Mouse (Mus musculus): Measurements from ENCODE around the gene Rnf169. TPM values are rescaled to one million over a fixed set of nuclear protein-coding genes. Genes with fewer than 3 reads are reported as not detected.
"Not testable (repeated sequence)": the region's sequence is repeated elsewhere in the genome, so short reads cannot be mapped to it uniquely, and the experiment has no call there.

The Rnf169 gene
- total RNA-seq, 2 experiments from 2014 or later = 20.9 to 22.6 TPM

DNA sequence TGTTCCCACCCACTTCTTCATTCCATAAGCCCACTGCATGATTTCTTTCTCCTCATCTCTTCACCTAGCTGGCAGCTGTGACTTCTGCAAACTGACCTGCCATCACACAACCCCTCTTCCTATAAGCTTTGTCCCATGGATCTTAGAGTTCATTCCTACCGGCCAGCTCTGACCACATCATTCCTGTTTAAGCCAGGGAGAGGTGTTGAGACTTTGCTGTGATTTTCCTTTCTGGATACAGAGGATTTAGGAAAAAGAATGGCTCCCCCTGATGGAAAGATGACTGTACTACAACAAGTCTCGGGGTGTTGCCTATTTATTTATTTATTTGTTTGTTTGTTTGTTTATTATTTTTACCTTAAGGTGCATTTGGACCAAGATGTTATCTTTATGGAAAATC is 1.1 kb upstream of the Rnf169 start:
- peak in 1 of 2 experiments; percentile 71 for DNase-seq (ENCODE audit: low spot score in 2 of 2)

DNA sequence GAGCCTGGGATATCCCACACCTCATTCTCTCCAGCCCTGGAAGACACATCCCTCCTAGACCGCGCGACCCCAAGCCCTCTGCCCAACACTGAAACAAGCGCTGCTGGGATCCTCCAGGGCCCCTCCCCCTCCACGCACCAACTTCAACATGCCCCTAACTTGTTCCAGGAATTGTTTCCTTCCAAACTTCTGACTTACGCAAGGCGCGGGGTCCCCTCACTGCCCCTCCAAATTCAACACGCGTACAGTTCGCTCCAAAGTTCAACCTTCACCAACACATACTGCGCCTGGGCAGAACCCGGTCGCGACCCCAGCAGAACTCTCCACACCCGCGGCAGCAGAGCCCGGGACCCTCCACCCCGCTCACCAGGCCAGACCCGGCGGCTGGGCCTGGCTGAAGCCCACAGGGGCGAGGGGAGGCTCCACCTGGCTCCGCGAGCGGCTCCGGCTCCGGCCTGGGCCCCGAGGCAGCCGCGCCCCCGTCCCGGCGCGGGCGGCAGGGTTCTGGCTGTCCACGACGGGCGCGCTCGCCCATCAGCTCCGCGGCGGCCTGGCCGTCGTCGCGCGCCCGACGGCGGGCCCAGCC is 609 bp downstream of the Rnf169 start:
- DNase-seq (ENCODE audit: low spot score in 2 of 2) = no peak

DNA sequence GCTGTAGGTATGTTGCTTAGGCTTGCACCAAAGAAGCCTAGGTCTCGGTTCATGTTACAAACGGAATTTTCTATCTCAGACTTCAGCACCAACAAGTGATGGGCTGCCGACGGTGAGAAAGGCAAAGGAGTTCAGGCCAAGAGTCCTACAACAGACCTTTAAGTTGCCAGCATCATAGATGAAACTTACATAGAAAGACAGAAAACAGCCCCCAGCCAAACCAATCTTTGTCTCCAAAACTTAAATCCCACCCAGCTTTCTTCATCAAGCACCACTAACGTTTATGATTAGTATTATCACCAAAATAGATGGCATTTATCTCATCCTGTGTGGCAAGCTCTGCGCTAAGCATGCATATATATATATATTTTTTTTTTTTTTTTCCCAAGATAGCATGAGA is 1.2 kb downstream of the Rnf169 start:
- DNase-seq (ENCODE audit: low spot score in 2 of 2) = no peak

DNA sequence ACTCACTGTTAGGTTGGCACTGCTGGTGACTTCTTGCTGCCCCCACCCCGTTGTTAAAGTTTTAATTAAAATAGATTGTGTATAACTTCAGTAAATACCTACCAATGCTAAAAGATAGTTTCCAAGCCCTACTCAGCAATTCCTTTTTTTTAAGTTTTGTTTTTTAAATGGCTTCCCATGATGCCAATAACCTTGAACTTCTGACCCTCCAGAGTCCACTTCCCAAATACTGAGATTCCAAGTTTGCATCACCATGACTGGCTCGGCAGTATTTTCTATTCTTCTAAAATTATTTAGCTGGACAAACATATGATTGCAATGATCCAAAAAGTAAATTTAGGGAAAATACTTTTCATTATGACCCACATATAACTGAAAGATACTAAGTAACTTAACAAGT is 2.2 kb downstream of the Rnf169 start:
- no peak for DNase-seq (ENCODE audit: low spot score in 2 of 2)

DNA sequence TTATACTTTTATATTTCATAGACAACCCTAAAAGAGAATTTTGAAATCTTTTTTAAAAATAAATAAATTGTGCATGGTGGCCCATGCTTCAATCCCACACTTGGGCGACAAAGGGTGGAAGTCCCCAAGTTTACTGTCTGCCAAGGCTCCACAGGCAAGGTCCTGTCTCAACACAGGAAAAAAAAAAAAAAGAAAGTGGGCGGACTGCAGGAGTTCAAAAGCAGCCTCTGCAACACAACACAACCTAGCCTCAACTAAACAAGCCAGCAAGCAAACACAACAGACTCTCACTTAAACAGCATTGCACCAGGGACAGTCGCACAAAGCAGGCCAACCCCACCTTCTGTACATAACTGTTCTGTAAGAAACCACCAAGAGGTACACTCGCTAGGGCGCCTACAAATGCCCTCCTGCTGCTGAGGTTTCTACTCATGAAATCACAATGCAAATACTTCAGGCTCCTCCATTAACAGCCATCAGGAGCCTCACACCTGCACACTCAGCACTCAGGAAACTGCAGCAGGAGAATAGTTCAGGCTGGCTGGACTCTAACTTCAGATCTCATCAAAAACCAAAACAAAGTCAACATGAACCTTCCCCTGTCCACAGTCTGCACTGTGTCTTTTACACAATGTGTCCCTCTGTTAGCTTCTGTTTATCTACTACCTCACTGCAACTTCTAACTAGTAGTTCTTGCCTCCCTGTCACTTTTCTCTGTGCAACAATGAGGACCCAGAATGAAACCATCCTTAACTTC is 4.3 kb downstream of the Rnf169 start:
- no peak for DNase-seq (ENCODE audit: low spot score in 2 of 2)

DNA sequence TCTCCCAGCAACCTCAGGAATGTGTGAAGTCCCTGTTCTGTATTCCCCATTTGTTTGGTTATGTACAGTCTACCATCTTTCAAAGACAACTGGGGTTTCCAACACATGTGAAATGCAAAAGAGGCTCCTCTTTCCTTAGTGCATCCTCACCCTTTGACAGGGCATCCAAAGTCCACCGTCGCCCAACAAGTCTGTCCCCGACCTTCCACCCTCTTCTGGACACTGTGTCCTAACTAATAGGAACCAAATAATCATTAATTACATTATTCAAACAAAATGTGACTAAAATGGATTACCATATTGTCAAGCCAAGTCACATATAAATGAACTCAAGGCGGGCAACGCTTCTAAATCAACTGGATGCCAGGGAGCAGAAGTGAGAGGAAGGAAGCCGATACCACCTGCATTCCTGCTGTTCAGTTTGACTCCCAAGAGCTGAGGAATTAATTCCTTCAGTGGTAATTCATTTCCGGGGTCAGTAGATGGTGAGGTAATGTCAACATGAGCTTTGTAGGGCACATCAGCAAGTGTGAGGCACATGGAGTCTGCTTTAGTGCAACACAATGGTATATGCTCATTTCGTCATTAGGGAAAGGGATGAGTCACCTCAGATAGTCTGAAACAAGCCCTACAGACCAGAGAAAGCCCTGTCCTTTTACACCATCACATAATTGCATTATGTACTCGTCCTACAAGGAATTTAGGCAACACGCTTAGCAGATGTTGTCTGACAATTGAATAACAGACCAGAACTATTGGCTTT is 5.9 kb downstream of the Rnf169 start:
- no peak for DNase-seq (ENCODE audit: low spot score in 2 of 2)

DNA sequence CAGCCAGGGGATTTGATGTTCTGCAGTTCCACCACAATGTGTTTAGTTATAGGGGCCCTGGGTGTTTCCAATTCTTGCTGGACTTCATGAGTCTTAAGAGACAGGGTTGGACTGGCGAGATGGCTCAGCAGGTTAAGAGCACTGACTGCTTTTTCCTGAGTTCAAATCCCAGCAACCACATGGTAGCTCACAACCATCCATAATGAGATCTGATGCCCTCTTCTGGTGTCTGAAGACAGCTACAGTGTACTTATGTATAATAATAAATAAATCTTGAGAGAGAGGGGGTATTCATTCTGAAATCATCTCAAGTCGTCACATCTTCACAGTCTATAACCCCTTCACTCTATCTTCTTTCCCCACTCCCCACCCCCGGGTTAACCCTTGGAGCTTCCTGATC is 7.3 kb downstream of the Rnf169 start:
- DNase-seq (ENCODE audit: low spot score in 2 of 2) = not testable (repeated sequence)

DNA sequence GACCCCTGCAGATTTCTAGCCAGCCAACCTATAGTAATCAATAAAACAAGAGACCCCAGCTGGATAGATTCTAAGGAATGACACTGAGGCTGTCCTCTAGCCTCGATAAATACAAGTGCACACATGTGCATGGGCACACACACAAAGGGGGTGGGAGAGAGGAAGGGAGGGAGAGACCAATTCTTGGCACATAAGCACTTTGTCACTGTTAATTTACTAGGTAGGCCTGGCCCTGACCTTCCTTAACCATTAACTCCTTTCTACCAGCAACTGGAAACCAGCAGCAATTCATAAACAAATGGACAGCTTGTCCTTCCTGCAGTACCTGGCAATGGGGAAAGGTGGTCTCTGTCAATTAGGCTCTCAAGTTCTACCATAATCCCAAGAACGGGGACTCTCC is 8.3 kb downstream of the Rnf169 start:
- no peak for DNase-seq (ENCODE audit: low spot score in 2 of 2)

DNA sequence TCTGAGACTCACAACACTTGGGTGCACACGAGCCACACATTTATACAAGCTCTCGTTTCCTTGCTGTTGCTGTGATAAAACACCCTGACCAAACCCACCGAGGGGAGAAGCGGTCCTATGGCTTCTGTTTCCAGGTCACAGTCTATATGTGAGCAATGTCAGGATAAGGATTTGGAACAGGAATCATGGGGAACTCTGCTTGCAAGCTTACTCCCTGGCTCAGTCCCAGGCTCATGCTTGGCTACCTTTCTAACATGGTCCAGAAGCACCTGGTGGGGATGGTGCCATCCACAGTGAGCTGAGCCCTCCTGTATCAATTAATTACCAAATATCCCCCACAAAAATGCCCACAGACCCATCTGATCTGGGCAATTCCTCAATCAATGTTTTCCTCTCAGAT is 11.1 kb downstream of the Rnf169 start:
- no peak for DNase-seq (ENCODE audit: low spot score in 2 of 2)

DNA sequence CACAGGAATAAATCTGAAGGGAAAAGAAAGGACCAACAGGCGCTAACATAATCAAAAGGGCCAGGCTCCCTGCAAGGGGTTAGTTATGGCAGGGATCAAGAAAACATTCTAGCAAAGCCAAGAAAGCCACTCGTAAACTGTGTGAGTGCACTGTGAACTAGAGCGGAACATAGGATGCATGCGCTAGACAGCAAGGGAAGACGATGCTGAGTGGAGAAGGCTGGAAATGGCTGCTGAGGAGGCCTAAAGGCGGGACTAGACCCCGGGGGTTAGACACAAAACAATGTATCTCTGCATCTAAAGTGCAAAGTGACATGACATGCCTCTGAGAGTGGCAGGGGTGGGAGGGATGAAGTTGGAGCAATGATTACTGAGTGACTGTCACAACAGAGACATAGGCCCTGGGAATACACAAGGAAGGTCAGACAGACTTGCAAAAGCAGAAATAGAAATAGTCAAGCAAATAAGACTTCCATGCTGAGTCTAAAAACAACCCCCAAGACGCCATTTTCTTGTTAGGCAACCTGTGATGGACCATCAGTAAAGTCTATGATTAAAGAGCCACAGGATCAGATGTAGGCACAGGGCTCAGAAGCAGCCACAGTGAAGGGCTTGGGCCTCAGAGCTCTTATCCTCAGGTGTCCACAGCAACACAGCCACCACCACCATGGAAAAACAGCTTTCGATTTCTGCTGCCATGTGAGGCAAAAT is 14.1 kb downstream of the Rnf169 start:
- no peak for DNase-seq (ENCODE audit: low spot score in 2 of 2)

DNA sequence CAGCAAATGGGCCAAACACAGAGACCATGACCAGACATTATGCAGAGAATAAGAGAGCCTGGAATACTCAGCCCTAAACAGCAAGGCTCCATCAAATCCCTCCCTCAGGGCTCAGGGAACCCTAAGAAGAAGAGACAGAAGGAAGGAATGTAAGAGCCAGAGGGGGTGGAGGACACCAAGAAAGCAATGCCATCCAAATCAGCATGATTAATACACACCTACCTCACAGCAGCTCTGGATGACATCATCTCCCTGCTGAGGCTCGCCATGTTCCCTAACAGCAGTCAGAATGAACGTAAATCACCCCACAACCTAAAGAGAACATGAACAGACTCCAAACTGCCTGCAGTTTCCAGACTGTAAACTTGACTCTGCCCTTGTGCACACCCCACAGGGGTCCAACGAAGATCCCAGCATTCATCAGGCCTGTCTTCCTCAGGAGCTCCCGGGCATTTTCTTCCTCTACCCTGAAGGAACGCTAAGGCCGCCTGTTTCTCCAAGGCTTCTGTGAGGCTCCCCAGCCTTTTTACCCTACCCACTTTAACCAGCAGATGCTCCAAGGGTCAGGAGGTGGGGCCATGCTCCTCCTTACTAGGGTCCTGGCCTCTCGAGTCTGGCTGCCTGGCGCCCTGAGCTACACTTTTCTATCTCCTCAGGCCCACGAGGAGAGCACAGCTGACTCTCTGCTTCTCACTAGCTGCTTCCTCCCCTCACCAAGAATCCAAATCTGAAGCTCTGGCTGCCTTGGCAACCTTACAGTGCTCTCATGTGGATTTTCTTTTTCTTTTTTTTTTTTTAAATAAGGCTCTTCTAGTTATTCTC is 15.0 kb downstream of the Rnf169 start:
- DNase-seq (ENCODE audit: low spot score in 2 of 2) = no peak

DNA sequence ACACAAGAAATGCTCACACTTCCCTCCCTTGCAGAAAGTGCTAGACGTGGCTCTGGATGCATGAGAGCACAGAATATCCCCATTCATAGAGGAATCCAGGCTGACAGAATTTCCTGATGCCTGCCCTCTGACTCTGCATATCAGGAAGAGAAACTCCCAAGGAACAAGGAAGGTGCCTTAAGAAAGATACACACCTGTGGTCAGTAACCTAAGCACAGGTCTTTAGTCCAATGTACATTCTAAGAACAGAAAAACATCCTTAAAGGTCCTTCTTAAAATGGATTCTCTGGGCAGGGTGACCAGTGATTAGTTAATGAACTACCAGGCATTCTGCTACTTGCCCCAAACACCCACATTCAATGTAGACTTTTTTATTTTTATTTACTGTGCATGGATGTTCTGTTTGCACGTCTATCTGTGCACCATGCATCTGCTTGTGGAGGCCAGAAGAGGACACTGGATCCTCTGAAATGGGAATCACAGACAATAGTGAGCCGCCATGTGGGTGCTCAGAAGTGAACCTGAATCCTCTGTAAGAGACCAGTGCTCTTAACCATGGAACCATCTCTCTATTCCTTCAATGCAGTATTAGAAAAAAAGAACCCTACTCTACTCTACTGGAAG is 16.9 kb downstream of the Rnf169 start:
- DNase-seq (ENCODE audit: low spot score in 2 of 2) = no peak

DNA sequence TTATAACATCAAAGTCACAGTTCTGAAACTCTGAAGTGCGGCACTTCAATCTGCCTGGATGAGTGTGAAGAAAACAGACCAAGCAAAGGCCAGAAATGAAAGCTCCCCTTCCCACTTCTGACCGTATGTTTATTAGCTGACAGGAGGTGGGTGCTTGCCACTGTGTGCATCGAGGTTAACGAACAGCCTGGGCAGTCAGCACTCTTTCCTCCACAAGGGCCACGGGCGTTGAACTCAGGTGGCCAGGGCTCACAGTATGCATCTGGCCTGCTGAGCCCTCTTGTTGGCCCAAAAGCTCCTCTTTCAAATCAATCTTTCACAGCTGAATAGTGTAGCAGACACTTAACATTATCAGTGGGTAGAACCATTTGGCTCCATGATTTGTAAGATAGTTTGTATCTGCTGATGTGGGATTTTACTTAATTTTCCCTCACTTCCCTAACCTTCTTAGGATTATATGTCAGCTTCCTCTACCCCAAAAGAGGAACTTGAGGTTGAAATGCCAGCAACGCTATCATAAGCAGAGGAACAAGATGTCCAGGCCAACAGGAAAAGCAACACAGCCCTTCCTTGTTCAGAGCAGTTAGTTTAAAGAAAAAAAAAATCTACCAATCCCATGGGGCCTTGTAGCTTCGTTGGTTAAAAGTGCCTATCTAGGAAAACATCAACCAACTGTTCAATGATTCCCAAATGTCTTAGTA is 17.6 kb downstream of the Rnf169 start:
- no peak for DNase-seq (ENCODE audit: low spot score in 2 of 2)

DNA sequence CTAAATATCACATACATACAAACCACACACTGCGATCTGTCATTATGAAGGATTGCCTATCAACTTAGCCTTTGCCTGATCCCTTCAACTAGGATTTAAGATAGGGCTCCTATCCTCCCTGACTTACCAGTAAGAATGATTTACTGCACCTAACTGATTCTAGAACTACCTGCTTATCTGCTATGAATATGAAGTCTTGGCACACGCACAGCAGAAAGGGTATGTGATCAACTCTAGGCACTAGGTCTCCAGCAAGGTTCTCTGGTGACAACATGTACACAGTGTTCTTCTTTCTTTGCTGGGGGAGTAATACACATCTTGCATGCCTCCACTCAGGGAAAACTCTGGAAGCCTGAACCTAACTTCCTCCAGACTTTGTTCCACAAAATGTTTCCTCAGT is 18.7 kb downstream of the Rnf169 start:
- no peak for DNase-seq (ENCODE audit: low spot score in 2 of 2)

DNA sequence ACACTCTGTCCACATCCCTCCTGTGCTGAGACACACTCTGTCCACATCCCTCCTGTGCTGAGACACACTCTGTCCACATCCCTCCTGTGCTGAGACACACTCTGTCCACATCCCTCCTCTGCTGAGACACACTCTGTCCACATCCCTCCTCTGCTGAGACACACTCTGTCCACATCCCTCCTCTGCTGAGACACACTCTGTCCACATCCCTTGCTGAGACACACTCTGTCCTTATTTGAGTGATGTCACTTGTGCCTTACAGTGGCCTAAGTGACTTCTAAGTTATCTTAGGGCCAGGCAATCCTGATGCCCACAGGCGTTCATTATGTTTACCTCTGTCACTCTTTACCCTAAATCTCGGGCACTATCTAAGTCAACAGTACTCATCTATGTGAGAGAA is 19.7 kb downstream of the Rnf169 start:
- not testable (repeated sequence) for DNase-seq (ENCODE audit: low spot score in 2 of 2)

DNA sequence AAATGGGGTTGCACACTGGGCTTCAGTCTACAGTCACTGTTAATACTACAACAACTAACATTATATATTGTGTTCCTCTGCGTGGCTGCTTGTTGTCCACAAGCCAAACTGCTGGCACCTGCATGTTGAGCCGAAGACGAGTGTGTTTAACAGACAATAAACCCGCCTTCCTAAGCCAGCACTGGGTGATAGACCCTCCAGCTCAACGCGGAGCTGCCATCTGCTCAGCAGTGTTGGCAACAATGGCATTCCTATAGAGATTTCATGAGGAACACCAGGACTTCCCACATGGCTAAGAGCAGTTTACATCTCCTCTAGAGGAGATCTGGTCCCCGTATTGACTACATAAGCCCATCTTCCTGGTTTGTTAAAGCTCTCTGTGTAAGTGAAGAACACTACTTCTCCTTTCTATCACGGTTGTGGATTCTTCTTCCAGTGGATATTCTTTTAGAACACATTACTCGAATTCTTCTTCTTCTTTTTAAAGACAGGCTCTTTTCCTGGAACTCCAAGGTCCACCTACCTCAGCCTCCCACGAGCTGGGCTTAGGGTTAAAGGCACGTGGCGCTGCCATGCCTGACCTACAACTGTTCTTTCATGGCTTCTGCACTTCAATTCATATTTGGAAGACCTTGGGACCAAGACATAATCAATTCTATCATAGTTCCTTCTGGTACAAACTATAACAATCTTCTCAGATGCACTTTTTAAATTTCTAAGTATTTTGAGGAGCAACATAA is 22.9 kb downstream of the Rnf169 start:
- no peak for DNase-seq (ENCODE audit: low spot score in 2 of 2)

DNA sequence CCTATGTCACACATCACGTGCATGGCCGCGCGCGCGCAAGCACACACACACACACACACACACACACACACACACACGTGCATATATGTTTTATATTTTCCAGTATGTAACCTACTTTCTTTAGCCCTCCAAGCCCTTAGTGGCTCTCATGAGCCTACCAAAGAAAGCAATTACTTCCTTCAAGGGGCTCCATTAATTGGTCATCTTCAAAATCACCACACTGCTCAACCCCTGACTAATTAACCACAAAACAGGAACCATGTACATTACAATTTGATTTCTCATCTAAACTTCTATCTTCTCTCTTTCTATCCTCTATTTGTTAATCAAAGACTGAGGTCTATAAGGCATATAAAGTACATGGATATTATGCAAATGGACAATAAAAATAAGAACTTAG is 24.2 kb downstream of the Rnf169 start:
- no peak for DNase-seq (ENCODE audit: low spot score in 2 of 2)

DNA sequence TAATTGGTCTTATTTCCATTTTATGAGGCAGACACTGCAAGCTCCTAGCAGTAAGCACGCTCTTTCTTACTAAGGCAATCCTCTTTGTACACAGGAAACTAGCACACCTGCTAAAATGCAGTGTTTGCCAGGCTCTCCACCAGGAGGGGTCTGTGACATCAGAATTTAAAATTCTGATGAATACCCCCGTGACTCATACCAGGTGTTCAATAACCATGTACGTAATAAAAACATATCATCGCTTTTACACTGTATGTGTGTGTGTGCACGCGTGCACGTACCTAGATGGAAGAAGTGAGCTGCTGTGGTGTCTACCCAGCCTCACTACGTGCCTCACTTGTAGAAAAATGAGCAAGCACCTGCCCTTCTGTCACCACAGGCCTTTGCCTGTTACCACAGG is 26.0 kb downstream of the Rnf169 start:
- DNase-seq (ENCODE audit: low spot score in 2 of 2) = no peak

DNA sequence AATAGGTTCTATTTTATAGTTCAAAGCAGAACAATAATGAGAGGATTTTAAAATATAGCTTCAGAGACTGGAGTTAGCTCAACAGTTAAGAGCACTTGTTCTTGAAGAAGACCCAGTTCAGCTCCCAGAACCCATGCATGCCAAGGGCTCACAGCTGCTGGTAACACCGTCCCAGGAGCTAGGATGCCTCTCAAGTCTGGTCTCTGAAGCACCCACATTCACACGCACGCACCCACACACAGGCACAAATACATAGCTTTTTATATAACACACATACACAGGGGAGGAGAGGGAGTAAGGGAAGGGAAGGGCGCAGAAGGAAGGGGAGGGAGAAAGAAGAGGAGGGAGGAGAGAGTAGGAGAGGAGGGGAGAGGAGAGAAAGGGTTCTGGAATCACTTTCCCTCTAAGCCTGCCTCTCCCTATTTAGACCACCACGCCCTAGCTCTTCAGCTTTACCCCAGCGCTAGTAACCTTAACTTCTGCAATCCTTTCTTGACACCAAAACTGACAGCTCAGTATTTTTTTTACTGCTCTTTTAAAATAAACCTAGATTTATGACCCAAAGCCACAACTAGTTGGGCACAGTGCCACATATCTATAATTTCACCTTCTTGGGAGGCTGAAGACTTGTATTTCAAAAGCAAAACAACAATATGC is 26.7 kb downstream of the Rnf169 start:
- DNase-seq (ENCODE audit: low spot score in 2 of 2) = no peak
